Comparison of ENCODE assay signal across 8 mouse cellular contexts in genomic region chrX:104413995-104414394, GRCm38 (mm10). TPM values are rescaled to one million over a fixed set of nuclear protein-coding genes. Genes with fewer than 3 reads are reported as not detected.
A peak's percentile ranks its signal among the peaks of the same experiment; 100 is the strongest.
DNase-seq lines count a peak whose midpoint lies in the region; ATAC-seq lines count a peak whose summit lies in the region.

No protein-coding gene starts in this region.

- WGBS in kidney, embryonic 14.5 days, result 47% methylated on average over 7 of the region's 7 CpGs
- WGBS in hindbrain, embryonic 14.5 days, result 46% methylated on average over 7 of the region's 7 CpGs
- WGBS in midbrain, embryonic 13.5 days, result 49% methylated on average over 7 of the region's 7 CpGs

- no peaks in the 10 kb centered on the region for H3K36me3 ChIP-seq in kidney, embryonic 14.5 days (ENCODE audit: control insufficient read depth, insufficient read depth, low read length)
- no peaks in the 10 kb centered on the region for H3K36me3 ChIP-seq in hindbrain, embryonic 14.5 days (replicated peaks; ENCODE audit: control insufficient read depth, insufficient read depth)
- H3K36me3 ChIP-seq in midbrain, embryonic 13.5 days, result no peaks in the 10 kb centered on the region

- no peak for DNase-seq in kidney, adult 18-20 months
- peak; percentile 5 for DNase-seq in c-Kit-positive CD71-positive TER-119-negative erythroid progenitor cells, embryonic 14.5 days (ENCODE audit: low read depth)
- no peak for DNase-seq in hindbrain, embryonic 14.5 days (ENCODE audit: low spot score)
- no peak for DNase-seq in adipocyte (ENCODE audit: low spot score)
- no peak for DNase-seq in urinary bladder, postnatal 10 days (ENCODE audit: low spot score)

- peak overlapping the region; percentile 91; the same call in 1 of the 2 replicates for H3K27ac ChIP-seq in kidney, embryonic 14.5 days (ENCODE audit: low read depth, low read length)
- peak overlapping the region; percentile 88 for H3K27ac ChIP-seq in hindbrain, embryonic 14.5 days
- peak overlapping the region; percentile 67 for H3K27ac ChIP-seq in midbrain, embryonic 13.5 days

- no peaks in the 10 kb centered on the region for H3K9me3 ChIP-seq in kidney, embryonic 14.5 days (ENCODE audit: control insufficient read depth, low read length)
- H3K9me3 ChIP-seq in hindbrain, embryonic 14.5 days (ENCODE audit: control insufficient read depth, low read length), result no peaks in the 10 kb centered on the region
- H3K9me3 ChIP-seq in midbrain, embryonic 13.5 days, result no peaks in the 10 kb centered on the region

- no peaks in the 10 kb centered on the region; the same call in 1 of the 2 replicates for H3K27me3 ChIP-seq in kidney, embryonic 14.5 days (ENCODE audit: control insufficient read depth, insufficient read depth, low read length)
- H3K27me3 ChIP-seq in hindbrain, embryonic 14.5 days (ENCODE audit: control insufficient read depth, insufficient read depth, low read length), result peaks cover 27% of the 10 kb centered on the region
- peaks cover 35% of the 10 kb centered on the region for H3K27me3 ChIP-seq in midbrain, embryonic 13.5 days

- H3K4me1 ChIP-seq in kidney, embryonic 14.5 days (ENCODE audit: control insufficient read depth, insufficient read depth, low read length), result no peaks in the 10 kb centered on the region
- H3K4me1 ChIP-seq in hindbrain, embryonic 14.5 days (replicated peaks; ENCODE audit: control insufficient read depth, insufficient read depth, low read length), result 0 out of 2 replicates have a peak, but pooled peaks cover 4% of the 10 kb centered on the region
- no peaks in the 10 kb centered on the region for H3K4me1 ChIP-seq in midbrain, embryonic 13.5 days (replicated peaks)

- peak overlapping the region; percentile 65 for H3K4me3 ChIP-seq in kidney, embryonic 14.5 days (ENCODE audit: low read length)
- H3K4me3 ChIP-seq in hindbrain, embryonic 14.5 days (replicated peaks; ENCODE audit: low read length), result peak overlapping the region; percentile 70
- peak overlapping the region; percentile 67 for H3K4me3 ChIP-seq in midbrain, embryonic 13.5 days (replicated peaks)

- peak overlapping the region; percentile 78; the same call in 1 of the 2 replicates for H3K9ac ChIP-seq in kidney, embryonic 14.5 days (ENCODE audit: low read depth, low read length)
- H3K9ac ChIP-seq in hindbrain, embryonic 14.5 days, result peak overlapping the region; percentile 47; the same call in 1 of the 2 replicates
- H3K9ac ChIP-seq in midbrain, embryonic 13.5 days (replicated peaks), result no peak overlapping the region

- H3K4me2 ChIP-seq in kidney, embryonic 14.5 days (replicated peaks; ENCODE audit: low read depth, low read length), result peak overlapping the region; percentile 38
- H3K4me2 ChIP-seq in hindbrain, embryonic 14.5 days (replicated peaks), result peak overlapping the region; percentile 52
- H3K4me2 ChIP-seq in midbrain, embryonic 13.5 days (replicated peaks), result peak overlapping the region; percentile 53

- ATAC-seq in kidney, embryonic 14.5 days (ENCODE audit: low FRiP score, low TSS enrichment), result no peak
- no peak for ATAC-seq in hindbrain, embryonic 14.5 days (ENCODE audit: low FRiP score)
- peak; percentile 57 for ATAC-seq in midbrain, embryonic 13.5 days
- ATAC-seq in CD4-positive, CD25-positive, alpha-beta regulatory T cell, adult 4 months, result no peak

RNA-seq across cellular contexts. Expression of gene Abcb7, which starts 0.3 kb away (rescaled TPM):
- polyA plus RNA-seq in kidney, embryonic 14.5 days (2014; fragmentation: Nextera tagmentation; extraction: Ambion mirVana), result 7.6 and 12.8 TPM in 2 replicates
- 10.5 and 11.3 TPM in 2 replicates for polyA plus RNA-seq in hindbrain, embryonic 14.5 days (2014; fragmentation: Nextera tagmentation; extraction: Ambion mirVana)
- 9.0 and 10.3 TPM in 2 replicates for polyA plus RNA-seq in midbrain, embryonic 13.5 days (2015; fragmentation: Nextera tagmentation; extraction: Ambion mirVana)
- polyA plus RNA-seq in CD4-positive, CD25-positive, alpha-beta regulatory T cell, adult 4 months (2017; shearing (Covaris generic)), result 10 to 100 TPM; 21.9 to 22.1 TPM
